Mouse (Mus musculus) ES-Bruce4 (cell line): ENCODE measurements around the gene Cpsf4l.

Experiments
- CTCF ChIP-seq: IDR thresholded peaks from one replicate; pipeline ENCODE4 v1.8.1; 2011; ENCODE audit warnings: low read depth, low read length
- EP300 ChIP-seq: IDR thresholded peaks from 2 replicates; pipeline ENCODE4 v1.6.1; 2011; ENCODE audit warnings: low read depth, low read length; ENCODE audit not compliant: insufficient read depth
- POLR2A ChIP-seq: IDR thresholded peaks from one replicate; pipeline ENCODE4 v1.8.1; 2011; ENCODE audit warnings: low read length; ENCODE audit not compliant: insufficient read depth

DNA sequence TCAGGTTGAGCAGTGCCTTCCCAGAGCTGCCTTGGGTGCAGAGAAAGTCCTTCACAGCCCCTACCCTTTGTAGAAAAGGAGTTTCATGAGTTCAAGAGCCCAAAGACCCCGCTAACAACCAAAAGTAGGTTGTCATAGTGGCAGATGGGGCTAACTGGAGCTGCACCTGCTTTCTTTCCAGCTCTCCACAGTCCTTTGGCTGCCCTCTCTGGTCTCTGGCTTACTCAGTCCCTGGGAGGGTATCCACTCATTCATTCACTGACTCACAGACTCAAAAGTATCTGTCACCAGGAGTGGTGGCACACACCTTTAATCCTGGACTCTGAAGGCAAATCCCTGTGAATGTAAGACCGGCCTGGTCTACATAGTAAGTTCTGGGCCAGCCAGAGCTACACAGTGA is 6.3 kb upstream of the Cpsf4l start:
- TF ChIP-seq CTCF: no peak
- no peak for TF ChIP-seq EP300
- no peak for TF ChIP-seq POLR2A
